Mouse (Mus musculus) kidney, adult 2 months (tissue): ENCODE data around the gene Ube2j2. TPM values are rescaled to one million over a fixed set of nuclear protein-coding genes. Genes with fewer than 3 reads are reported as not detected.

Source experiments
- DNase-seq: peaks from one replicate; pipeline ENCODE4 v3.0.0; 2021
- H3K27ac ChIP-seq: fragments of 200-500 bp; 2 replicates; pipeline ENCODE4 v1.5.1; 2012; ENCODE audit warnings: low read depth, low read length, control low read depth, inconsistent platforms; ENCODE audit not compliant: insufficient read depth
- H3K27me3 ChIP-seq: fragments of 200-500 bp; replicated peaks from 2 replicates; pipeline ENCODE4 v1.6.1; 2012; ENCODE audit warnings: mild to moderate bottlenecking, moderate library complexity, low read length, inconsistent platforms; ENCODE audit not compliant: control insufficient read depth, insufficient read depth
- H3K36me3 ChIP-seq: fragments of 200-500 bp; 2 replicates; pipeline ENCODE4 v1.6.1; 2012; ENCODE audit warnings: mild to moderate bottlenecking, moderate library complexity, low read length, inconsistent platforms; ENCODE audit not compliant: control insufficient read depth, insufficient read depth
- H3K4me1 ChIP-seq: fragments of 200-500 bp; 2 replicates; pipeline ENCODE4 v1.6.1; 2011; ENCODE audit warnings: low read length; ENCODE audit not compliant: control insufficient read depth, insufficient read depth
- H3K4me3 ChIP-seq: fragments of 200-500 bp; 2 replicates; pipeline ENCODE4 v1.5.1; 2011; ENCODE audit warnings: mild to moderate bottlenecking, low read depth, low read length, control low read depth; ENCODE audit not compliant: insufficient read depth
- CTCF ChIP-seq: fragments of 200-500 bp; conservative IDR thresholded peaks from 2 replicates; pipeline ENCODE4 v1.5.1; 2011; ENCODE audit warnings: low read depth, mild to moderate bottlenecking, control low read depth, low read length, moderate library complexity, mixed read lengths; ENCODE audit not compliant: insufficient read depth, insufficient read length
- POLR2A ChIP-seq: fragments of 200-500 bp; IDR thresholded peaks from one replicate; pipeline ENCODE4 v1.6.1; 2011; ENCODE audit warnings: low read depth, low read length, control low read depth
- WGBS: fragments of 180-500 bp; shearing (Covaris S2); methylation state at CpG from one replicate; pipeline ENCODE4 v1.1.7; 2018; 5-methylcytosine and 5-hydroxymethylcytosine counted together
- polyA plus RNA-seq: library from polyadenylated mRNA; depleted of rRNA; stranded (reverse); fragments of >200 nt; gene quantifications from 2 replicates; pipeline ENCODE4 v1.2.3, GENCODE M21; 2012

Gene Ube2j2
- polyA plus RNA-seq, 1 experiment, result 47.3 TPM

DNA sequence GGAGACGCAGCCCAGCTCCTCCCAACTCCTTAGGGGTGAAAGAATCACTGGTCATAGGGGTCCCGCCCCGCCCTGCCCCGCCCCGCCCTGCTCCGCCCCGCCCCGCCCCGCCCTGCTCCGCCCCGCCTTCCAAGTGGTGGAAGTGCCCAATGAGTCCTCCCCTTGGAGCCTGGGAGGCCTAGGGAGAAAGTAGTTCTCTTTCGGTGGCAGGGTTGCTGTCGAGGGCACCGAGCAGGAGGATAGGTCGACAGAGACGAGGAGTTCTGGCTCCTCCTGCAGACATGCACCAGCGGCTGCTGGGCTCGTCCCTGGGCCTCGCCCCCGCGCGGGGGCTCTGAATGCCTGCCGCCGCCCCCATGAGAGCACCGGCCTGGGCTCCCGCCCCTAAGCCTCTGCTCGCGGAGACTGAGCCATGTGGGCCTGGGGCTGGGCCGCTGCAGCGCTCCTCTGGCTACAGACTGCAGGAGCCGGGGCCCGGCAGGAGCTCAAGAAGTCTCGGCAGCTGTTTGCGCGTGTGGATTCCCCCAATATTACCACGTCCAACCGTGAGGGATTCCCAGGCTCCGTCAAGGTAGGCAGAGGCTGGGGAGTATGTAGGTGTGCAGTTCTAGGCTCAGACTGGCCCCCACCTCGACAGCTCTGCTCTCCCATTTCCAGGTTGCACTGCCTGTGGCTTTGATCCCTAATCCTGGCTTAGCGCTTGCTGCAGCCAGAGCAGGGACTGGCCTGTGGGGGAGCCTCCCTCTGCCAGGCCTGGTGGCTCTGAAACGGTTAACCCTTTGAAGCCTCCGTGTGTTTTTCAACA lies 18.7 kb downstream of the Ube2j2 start, which contains the start of gene C1qtnf12:
C1qtnf12 (plus strand) TSS at position 152 of the 805 bp plus-strand sequence.
- 1% methylated on average over 39 of the region's 42 CpGs for WGBS
- Histone ChIP-seq H3K27ac (peak within 1 kb of the TSS; percentile 41), H3K4me1 (0 out of 2 replicates have a peak, but pooled peaks cover 4% of the 10 kb centered on the region), H3K36me3 (no peaks in the 10 kb centered on the region; the same call in 1 of the 2 replicates), H3K4me3 (peak within 1 kb of the TSS; percentile 61), H3K27me3 (no peaks in the 10 kb centered on the region)
- DNase-seq, result peak; percentile 82
- TF ChIP-seq CTCF, result no peak
- no peak for TF ChIP-seq POLR2A

DNA sequence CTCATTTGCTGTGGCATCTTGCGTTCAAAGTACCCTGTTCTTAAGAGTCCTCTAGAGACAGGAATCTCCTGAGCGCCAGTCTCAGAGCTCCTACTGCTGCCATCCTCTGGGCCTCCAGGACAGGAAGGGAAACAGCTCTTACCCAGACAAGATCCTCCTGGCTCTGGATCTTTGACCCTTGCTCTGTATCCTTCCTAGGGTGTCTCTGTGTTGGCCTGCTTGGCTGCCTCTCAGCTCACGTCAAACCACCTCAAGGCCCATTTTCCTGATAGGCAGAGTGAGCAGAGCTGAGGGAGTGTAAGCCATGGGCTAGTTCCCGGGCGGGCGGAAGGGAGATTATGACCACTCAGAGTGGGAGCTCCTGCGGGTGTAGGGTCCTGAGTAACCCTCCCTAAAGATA lies 19.5 kb downstream of the Ube2j2 start:
- peak; percentile 78 for DNase-seq
- 50% methylated on average over 7 of the region's 7 CpGs for WGBS
- peak overlapping the region; percentile 61 for H3K4me3 ChIP-seq

DNA sequence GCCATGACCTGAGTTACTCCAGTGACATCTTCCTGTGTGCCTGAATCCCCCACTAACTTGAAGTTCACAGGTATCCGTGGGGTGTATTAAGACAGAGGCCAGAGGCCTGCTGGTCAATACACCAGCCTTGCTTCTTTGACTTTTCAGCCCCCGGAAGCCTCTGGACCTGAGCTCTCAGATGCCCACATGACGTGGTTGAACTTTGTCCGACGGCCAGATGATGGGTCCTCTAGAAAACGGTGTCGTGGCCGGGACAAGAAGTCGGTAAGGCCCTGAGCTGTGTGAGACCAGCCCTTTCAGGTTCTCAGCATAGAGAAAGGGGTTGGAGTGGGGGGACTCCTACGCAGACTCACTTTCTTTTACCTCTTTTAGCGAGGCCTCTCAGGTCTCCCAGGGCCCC lies 20.8 kb downstream of the Ube2j2 start:
- DNase-seq, result peak; percentile 70
- no peak for TF ChIP-seq CTCF
- no peak for TF ChIP-seq POLR2A
- H3K27ac ChIP-seq, result no peak overlapping the region

More for the DNA sequence above, 19.5 kb downstream of the Ube2j2 start:
- H3K27ac ChIP-seq, result peak overlapping the region; percentile 53
- TF ChIP-seq POLR2A (no peak), CTCF (no peak)
- no peaks in the 10 kb centered on the region for H3K36me3 ChIP-seq
- 0 out of 2 replicates have a peak, but pooled peaks cover 4% of the 10 kb centered on the region for H3K4me1 ChIP-seq
- H3K27me3 ChIP-seq, result no peaks in the 10 kb centered on the region

DNA sequence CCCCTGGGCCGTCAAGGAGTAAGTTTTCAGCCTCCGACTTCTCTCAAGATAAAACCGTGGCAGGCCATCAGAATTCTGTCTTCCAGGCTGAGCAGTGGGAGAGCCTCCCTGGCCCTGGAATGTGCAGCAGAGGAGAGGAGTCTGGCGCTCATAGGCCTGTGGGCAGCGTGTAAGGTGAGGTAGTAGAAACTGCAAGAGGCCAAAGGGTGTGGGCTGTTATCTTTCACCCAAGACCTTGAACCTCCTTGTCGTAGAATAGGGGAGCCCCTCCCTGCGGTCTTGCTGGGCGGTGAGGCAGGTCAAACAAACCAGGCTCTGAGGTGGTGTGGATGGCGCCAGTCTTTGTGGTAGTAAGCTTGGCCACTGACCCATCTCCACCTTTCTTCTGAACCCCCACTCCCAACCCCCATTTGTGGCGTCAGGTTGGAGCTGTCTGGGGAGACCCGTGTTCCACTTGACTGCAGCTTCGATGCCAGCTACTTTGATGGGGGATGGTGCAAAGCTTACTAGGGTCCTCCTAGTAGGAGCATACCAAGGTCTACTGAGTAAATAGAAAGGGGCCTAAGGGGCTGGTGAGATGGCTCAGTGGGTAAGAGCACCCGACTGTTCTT lies 25.5 kb downstream of the Ube2j2 start:
- H3K27me3 ChIP-seq, result no peaks in the 10 kb centered on the region
- no peak for DNase-seq
- TF ChIP-seq POLR2A, result no peak
- TF ChIP-seq CTCF, result no peak
- no peaks in the 10 kb centered on the region for H3K4me1 ChIP-seq
- no peak overlapping the region for H3K27ac ChIP-seq
- no peak overlapping the region for H3K4me3 ChIP-seq
- WGBS, result 57% methylated on average over 13 of the region's 13 CpGs
- H3K36me3 ChIP-seq, result no peaks in the 10 kb centered on the region

More for the DNA sequence above, 20.8 kb downstream of the Ube2j2 start:
- Histone ChIP-seq H3K27me3 (no peaks in the 10 kb centered on the region), H3K36me3 (no peaks in the 10 kb centered on the region), H3K4me3 (no peak overlapping the region), H3K4me1 (0 out of 2 replicates have a peak, but pooled peaks cover 4% of the 10 kb centered on the region)
- 68% methylated on average over 11 of the region's 11 CpGs for WGBS

DNA sequence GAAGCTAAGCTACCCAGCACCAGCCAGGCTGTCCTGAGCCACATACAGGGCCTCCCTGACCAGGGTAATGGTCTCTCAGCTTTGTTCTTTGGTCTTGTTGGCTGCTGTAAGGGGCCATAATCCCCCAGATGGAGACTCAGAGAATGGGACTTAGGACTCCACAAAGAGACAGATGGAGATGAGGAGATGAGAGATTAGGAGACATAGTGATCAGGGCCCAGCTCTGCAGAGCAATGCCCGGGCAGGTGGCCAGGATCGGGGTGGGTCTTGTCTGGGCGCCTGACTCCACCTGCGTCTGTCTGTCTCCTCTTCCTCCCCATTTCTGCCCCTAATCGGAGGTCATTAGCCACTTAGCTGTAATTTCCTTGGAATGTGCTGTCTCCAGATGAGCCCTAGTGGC lies 26.7 kb downstream of the Ube2j2 start:
- H3K36me3 ChIP-seq, result no peaks in the 10 kb centered on the region
- WGBS, result 81% methylated on average over 5 of the region's 5 CpGs
- no peak overlapping the region for H3K27ac ChIP-seq
- H3K27me3 ChIP-seq, result no peaks in the 10 kb centered on the region
- H3K4me3 ChIP-seq, result no peak overlapping the region
- DNase-seq, result no peak
- TF ChIP-seq POLR2A, result no peak
- no peaks in the 10 kb centered on the region for H3K4me1 ChIP-seq

DNA sequence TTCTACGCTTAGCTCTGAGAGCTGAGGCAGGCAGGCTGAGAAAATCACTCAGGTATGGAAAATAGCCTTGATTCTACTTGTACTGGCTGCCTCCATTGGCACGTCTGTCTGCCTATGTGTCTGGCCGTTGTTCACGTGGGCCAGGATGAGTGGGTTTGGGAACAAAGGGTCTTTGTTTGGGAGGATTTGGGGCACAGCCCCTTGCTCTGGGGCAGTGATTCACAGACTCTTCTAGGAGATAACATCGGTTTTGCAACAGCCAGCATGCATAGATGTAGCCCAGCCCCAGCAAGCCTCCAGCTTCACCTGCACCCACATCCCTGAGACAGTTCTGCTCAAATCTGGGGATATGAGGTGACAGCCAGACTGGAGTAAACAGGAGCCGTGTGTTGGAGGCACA lies 29.0 kb downstream of the Ube2j2 start:
- H3K27me3 ChIP-seq, result no peaks in the 10 kb centered on the region
- no peak overlapping the region for H3K27ac ChIP-seq
- H3K4me3 ChIP-seq, result no peak overlapping the region
- no peaks in the 10 kb centered on the region for H3K36me3 ChIP-seq
- DNase-seq, result no peak
- TF ChIP-seq CTCF (no peak), POLR2A (no peak)
- no peaks in the 10 kb centered on the region for H3K4me1 ChIP-seq
- WGBS, result 76% methylated on average over 6 of the region's 6 CpGs

DNA sequence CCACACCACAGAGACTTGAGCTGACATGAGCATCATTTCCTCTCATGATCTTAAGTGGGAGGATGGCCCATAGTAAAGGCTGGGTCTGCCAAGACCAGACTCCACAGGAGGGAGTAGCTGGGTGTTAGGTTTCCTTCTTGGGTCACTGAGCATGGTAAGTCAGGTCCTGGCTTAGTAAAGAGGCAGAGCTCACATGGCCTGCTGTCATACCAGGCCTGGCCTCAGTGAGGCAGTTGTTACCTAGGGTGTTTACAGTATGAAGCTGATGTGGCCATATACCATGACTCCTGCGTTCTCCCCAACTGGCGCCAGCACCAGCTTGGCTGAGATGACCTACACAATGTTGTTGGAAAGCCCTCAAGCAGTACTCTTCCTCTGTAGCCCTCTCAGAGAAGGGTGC lies 29.6 kb downstream of the Ube2j2 start:
- DNase-seq, result no peak
- Histone ChIP-seq H3K27ac (no peak overlapping the region), H3K27me3 (no peaks in the 10 kb centered on the region), H3K4me3 (no peak overlapping the region), H3K4me1 (no peaks in the 10 kb centered on the region), H3K36me3 (no peaks in the 10 kb centered on the region)
- TF ChIP-seq CTCF, result no peak
- WGBS, result 55% methylated on average over 2 of the region's 2 CpGs
